Mouse (Mus musculus): ENCODE measurements around the gene Mecom.

DNA sequence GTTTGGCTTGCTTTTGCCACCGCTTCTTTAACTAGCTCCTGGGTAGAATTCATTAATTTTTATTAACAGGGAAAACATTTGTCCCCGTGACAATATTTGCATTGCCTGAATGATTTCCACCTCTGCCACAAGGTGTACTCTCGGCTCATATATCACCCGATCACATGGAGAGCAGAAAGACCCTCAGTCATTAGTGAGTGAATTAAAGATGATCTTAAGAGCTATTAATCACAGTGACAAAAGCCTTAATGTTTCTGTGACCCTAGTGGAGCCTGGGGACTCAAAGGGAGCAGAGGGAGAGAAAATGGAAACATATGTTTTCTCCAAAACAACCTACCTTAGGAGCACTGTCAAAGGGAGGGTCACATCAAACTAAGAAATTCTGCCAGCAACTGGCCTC, 261.3 kb downstream of the Mecom start:
- TF ChIP-seq CTCF (IDR thresholded peaks at IDR 0.05; ENCODE audit: extremely low read depth, insufficient read depth, insufficient read length, insufficient replicate concordance) (no peak), POLR2A (IDR thresholded peaks at IDR 0.05; ENCODE audit: low read depth, low read length) (no peak)
